Mouse (Mus musculus) heart, embryonic 11.5 days (tissue): ENCODE results near the gene Kcnj4. TPM values are rescaled to one million over a fixed set of nuclear protein-coding genes. Genes with fewer than 3 reads are reported as not detected.

Experiments
- ATAC-seq: fragments of 200-750 bp; cut with Nextera tagmentation; replicated peaks from 2 replicates; pipeline ENCODE4 v1.8.0; 2017; ENCODE audit warnings: moderate library complexity; ENCODE audit not compliant: insufficient number of reproducible peaks, low FRiP score, low TSS enrichment
- H3K27ac ChIP-seq: fragments of 300-500 bp; sonication (generic); 2 replicates; pipeline ENCODE4 v1.5.1; 2014; ENCODE audit warnings: mild to moderate bottlenecking, low read depth, low read length
- H3K27me3 ChIP-seq: fragments of 300-500 bp; sonication (generic); 2 replicates; pipeline ENCODE4 v1.6.1; 2014; ENCODE audit warnings: mild to moderate bottlenecking, low read length, mixed read lengths; ENCODE audit not compliant: control insufficient read depth, insufficient read depth
- H3K36me3 ChIP-seq: fragments of 300-500 bp; sonication (generic); 2 replicates; pipeline ENCODE4 v1.6.1; 2014; ENCODE audit warnings: mild to moderate bottlenecking, low read length, moderate library complexity, mixed read lengths; ENCODE audit not compliant: control insufficient read depth, insufficient read depth
- H3K4me1 ChIP-seq: fragments of 300-500 bp; sonication (generic); 2 replicates; pipeline ENCODE4 v1.6.1; 2014; ENCODE audit warnings: low read length; ENCODE audit not compliant: control insufficient read depth, insufficient read depth
- H3K4me2 ChIP-seq: fragments of 300-500 bp; sonication (generic); 2 replicates; pipeline ENCODE4 v1.6.1; 2014; ENCODE audit warnings: mild to moderate bottlenecking, moderate library complexity
- H3K4me3 ChIP-seq: fragments of 300-500 bp; sonication (generic); 2 replicates; pipeline ENCODE4 v1.5.1; 2014; ENCODE audit warnings: low read depth, low read length
- H3K9ac ChIP-seq: fragments of 300-500 bp; sonication (generic); 2 replicates; pipeline ENCODE4 v1.6.1; 2014; ENCODE audit warnings: mild to moderate bottlenecking, low read depth, low read length, moderate library complexity
- H3K9me3 ChIP-seq: fragments of 300-500 bp; sonication (generic); replicated peaks from 2 replicates; pipeline ENCODE4 v1.6.1; 2016; ENCODE audit warnings: low read length; ENCODE audit not compliant: control insufficient read depth
- WGBS: fragments of 180-500 bp; shearing (Covaris S2); extraction: QIAGEN DNeasy Blood & Tissue Kit; methylation state at CpG from one replicate; pipeline ENCODE4 v1.1.7; 2014; ENCODE audit not compliant: insufficient replicate concordance; 5-methylcytosine and 5-hydroxymethylcytosine counted together
- microRNA-seq: library from miRNA; unstranded; fragments of <30 nt; microRNA quantifications from one replicate; pipeline ENCODE4, GENCODE M21; 2016; ENCODE audit warnings: borderline number of aligned reads
- polyA plus RNA-seq: library from polyadenylated mRNA; unstranded; fragments of >200 nt; fragmentation: Nextera tagmentation; extraction: Ambion mirVana; gene quantifications from 2 replicates; pipeline ENCODE4 v1.2.1, GENCODE M21; 2014

Kcnj4 gene
- polyA plus RNA-seq, 1 experiment from 2014 or later, result not detected

DNA sequence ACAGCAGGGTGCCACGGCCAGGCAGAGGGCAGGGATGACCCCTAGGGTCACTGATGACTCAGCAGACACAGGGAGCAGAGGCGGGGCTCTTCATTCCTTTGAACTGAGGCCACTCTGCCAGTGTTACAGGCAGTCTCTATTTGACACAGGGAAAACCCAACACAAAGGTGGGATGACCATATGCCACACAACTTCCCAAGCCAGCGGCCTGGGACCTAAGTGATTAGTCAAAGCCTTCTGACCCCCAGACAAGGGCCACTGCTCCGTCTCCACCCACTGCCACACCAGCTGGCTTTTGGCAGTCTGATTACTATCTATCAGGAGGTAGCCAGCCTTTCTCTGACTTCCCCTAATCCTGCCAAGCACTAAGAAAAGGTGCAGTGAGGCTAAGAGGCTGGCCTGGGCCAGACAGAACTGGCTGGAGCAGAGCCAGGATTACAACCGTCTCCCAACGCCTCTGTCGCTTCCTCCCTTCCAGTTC is 69.8 kb downstream of the Kcnj4 start:
- ATAC-seq, result no peak
- Histone ChIP-seq H3K36me3 (peaks cover 40% of the 10 kb centered on the region), H3K4me2 (peak overlapping the region; percentile 16), H3K4me1 (peaks cover 82% of the 10 kb centered on the region), H3K27ac (peak overlapping the region; percentile 81), H3K27me3 (no peaks in the 10 kb centered on the region), H3K9me3 (no peaks in the 10 kb centered on the region), H3K4me3 (no peak overlapping the region), H3K9ac (peak overlapping the region; percentile 58; the same call in 1 of the 2 replicates)
- WGBS, result 33% methylated on average over 7 of the region's 7 CpGs

Small RNAs within 50 kb of the gene (microRNA-seq; reads per million reads assigned to microRNA genes)
- not detected for gene Gm44302

Other genes with a start within 250 kb of the Kcnj4 start
- gene Baiap2l2, start 219.7 kb downstream of the Kcnj4 start, polyA plus RNA-seq, result 11.1 and 14.0 TPM in 2 replicates
- gene Pla2g6, start 176.9 kb downstream of the Kcnj4 start, polyA plus RNA-seq, result 11.6 and 12.9 TPM in 2 replicates
- 3.0 and 3.3 TPM in 2 replicates for gene Maff, start 158.6 kb downstream of the Kcnj4 start, polyA plus RNA-seq
- 55.0 and 56.5 TPM in 2 replicates for gene Tmem184b, start 101.7 kb downstream of the Kcnj4 start, polyA plus RNA-seq
- 73.2 and 91.0 TPM in 2 replicates for gene Csnk1e, start 49.7 kb downstream of the Kcnj4 start, polyA plus RNA-seq
- gene Kdelr3, start 11.2 kb upstream of the Kcnj4 start, polyA plus RNA-seq, result 33.4 and 33.5 TPM in 2 replicates
- 50.6 and 60.1 TPM in 2 replicates for gene Ddx17, start 41.5 kb upstream of the Kcnj4 start, polyA plus RNA-seq
- 1.4 and 1.5 TPM in 2 replicates for gene Dmc1, start 99.9 kb upstream of the Kcnj4 start, polyA plus RNA-seq
- gene Fam227a, start 153.7 kb upstream of the Kcnj4 start, polyA plus RNA-seq, result 0.87 and 1.7 TPM in 2 replicates
- gene Cby1, start 154.0 kb upstream of the Kcnj4 start, polyA plus RNA-seq, result 38.2 and 45.4 TPM in 2 replicates
- gene Tomm22, start 165.6 kb upstream of the Kcnj4 start, polyA plus RNA-seq, result 260 and 273 TPM in 2 replicates
- gene Josd1, start 182.7 kb upstream of the Kcnj4 start, polyA plus RNA-seq, result 10.9 and 15.3 TPM in 2 replicates
- gene Gtpbp1, start 185.6 kb upstream of the Kcnj4 start, polyA plus RNA-seq, result 22.7 and 26.3 TPM in 2 replicates
- gene Sun2, start 237.3 kb upstream of the Kcnj4 start, polyA plus RNA-seq, result 3.7 and 4.9 TPM in 2 replicates